Mouse (Mus musculus): Measurements from ENCODE around the gene Lmntd2. TPM values are rescaled to one million over a fixed set of nuclear protein-coding genes. Genes with fewer than 3 reads are reported as not detected.

Lmntd2 gene
- 13.5 TPM for polyA plus RNA-seq (2017; shearing (Covaris generic))

DNA sequence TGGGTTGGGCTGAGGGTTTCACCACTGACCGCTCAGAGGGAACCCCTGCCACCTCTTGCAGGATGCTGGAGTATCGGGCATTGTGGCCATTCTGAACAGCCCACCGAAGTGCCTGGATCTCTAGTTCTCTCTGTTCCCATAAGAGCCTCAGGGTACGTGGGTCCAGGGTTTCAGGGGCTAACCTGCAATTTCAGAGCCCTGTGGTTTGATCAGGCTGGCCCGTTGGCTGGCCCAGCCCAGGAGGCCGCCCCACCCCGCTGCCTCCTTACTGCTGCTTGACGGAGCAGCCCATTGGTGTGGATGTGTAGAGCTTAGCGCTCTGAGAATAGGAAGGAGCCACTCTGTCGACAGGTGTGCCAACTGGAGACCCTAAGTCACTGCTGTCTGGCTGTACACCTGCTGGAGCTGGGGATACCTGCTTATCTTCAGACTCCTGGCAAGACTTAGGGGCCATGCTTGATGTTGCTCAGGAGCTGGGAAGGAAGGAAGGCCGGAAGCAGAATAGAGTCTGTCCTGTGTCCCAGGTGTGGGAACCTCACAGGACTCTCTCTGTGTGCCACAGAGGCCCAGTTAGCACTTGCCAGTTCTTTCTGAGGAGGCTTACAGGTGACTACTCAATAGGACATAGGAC lies at the start of gene Lmntd2:
Gene Lmntd2 (minus strand): TSS at position 476 of the 631 bp plus-strand sequence.

DNA sequence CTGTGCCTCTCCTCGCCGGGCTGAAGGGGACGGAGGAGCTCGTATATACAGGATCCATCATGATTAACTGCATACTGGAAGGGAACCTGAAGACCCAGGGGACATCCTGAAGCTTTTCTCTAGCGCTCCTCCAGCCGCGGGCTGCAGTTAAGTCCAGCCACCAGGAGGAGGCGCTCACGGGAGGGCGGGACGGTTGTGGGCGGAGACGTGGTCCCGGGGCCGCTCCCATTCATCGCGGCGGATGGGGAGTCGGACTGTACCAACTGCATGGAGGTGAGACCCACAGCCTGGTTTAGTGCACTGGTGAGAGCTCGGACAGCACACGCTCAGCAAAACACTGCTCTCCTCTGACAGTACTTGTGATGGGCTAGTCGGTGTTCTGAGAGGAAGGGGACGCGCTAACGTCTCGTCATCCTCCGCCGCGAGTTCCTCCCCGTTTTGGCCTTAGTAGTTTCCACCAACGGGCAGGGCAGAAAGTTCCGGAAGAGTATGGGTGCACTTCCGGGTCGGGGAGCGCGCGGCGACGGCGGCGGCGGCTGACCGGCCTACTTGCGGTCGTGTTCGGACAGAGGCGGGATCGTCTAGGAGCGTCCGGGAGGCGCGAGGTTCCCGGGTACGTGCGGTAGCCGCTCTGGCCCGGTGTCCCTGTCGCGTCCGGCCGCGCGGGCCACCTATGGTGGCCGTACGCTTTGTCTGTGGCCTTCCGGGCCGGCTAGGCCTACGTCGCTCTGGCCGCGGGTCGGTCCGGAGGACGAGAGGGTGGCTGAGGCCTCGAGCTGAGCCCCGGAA lies 14.6 kb upstream of the Lmntd2 start, which contains the start of gene Phrf1:
Gene Phrf1 (plus strand): TSS at position 506 of the 789 bp plus-strand sequence.

DNA sequence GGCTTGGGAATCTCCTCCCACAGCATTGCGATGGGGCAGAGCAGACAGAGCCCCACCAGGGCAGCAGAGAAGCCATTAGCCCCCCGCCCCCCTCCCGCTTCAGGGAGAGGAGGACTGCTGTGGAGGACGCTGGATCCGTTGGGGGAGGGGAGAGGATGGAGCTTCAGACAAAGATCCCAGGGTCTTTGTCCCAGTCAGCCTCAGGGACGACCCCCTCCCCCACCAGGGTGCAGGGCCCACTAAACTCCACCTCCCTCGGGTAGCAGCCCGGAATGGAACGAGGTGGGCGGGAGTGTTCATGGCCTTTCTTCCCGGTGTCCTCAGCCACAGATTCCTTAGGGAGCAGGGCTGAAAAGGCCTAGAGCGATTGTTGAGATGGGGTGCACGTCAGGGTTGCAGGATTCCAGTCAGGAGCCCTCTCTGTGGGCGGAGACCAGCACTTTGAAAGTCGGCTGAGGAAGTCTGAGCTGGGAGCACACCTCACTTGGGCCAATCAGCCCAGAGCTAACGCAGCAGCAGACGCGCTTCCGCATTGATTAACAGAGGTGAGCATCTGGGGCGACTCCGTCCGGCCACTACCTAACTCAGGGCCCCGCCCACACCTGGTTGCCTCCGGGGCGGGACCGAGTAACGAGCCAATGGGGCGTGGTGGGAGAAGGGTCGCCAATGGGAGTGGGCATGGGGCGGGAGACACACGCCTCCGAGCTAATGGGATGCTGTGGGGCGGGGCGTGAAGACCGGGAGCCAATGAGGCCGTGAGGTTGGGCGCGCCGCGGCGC lies 1.4 kb upstream of the Lmntd2 start, which contains the start of gene Rassf7:
Gene Rassf7 (plus strand): TSS at position 760 of the 779 bp plus-strand sequence.

DNA sequence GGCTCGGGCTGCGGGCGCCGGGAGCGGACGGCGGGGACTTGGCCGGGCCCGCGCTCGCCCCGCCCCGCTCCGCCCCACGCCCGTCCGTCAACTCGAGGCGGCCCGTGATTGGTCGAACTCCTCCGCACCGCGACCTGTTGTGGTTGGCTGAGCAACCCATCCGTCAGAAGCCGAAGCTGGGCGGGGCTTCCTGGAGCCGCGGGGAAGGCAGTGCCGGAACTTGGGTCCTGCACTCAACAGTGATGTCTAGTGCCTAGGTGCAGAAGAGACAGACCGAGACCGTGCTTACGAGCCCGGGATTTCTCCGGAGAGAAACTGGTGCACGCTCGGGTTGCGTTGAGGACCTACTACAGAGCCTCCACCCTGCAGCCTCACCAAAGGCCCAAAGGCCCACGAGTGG lies 19.9 kb downstream of the Lmntd2 start, which contains the start of the genes Hras and Lrrc56:
Gene Hras (minus strand): TSS at position 58 of the 400 bp plus-strand sequence.
Gene Lrrc56 (plus strand): TSS at position 210 of the 400 bp plus-strand sequence.

DNA sequence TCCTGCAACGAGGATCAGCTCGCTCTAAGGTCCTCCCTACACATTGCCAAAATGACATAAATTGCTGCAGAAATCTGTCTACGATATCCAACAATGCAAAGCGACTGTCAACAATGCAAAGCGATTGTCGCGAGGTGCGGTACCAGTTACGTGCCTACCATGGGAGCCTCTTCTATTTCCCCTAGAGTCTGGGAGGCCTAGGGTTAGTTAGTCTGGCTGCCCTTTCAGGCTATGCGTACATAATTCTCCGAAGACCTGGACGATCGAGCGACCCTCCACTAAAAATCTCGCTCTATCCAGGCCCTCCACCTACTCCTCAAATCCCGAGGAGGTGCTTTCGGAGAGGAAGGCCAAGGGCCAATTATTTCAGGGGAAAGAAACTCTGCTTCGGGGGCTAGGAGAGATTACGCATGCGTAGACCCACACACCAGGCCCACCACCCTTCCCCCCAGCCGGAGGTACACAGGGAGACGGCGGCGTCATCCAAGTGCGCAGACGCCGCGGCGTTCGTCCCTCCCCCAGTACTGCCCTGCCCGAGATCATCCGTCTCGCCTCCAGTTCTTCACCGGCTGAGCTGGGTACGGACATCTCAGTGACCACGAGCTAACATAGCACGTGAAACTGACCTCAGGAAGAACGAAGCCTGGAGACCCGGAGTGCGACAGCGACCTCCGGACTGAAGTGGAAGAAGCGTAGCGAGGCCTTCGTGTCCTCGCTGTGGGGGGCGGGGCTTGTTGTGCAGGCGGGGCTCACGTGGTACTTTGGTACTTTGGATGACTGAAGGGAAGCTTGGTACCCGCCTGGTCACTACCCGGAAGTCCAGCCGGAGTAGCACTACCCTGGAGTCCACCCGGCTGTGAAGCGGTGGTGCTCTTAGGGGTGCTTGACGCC lies 41.5 kb downstream of the Lmntd2 start, which contains the start of gene Rnh1:
Gene Rnh1 (minus strand): TSS at position 742 of the 891 bp plus-strand sequence.

Other genes with a start within 250 kb of the Lmntd2 start
- 8.4 TPM for gene Ifitm1, start 246.9 kb downstream of the Lmntd2 start, polyA plus RNA-seq (2017; shearing (Covaris generic))
- gene Ifitm3, start 203.3 kb downstream of the Lmntd2 start, polyA plus RNA-seq (2017; shearing (Covaris generic)), result 9.4 TPM
- gene Ifitm6, start 196.2 kb downstream of the Lmntd2 start, polyA plus RNA-seq (2017; shearing (Covaris generic)), result not detected
- gene Gm17387, start 184.9 kb downstream of the Lmntd2 start, polyA plus RNA-seq (2017; shearing (Covaris generic)), result not detected
- gene B4galnt4, start 153.0 kb downstream of the Lmntd2 start, polyA plus RNA-seq (2017; shearing (Covaris generic)), result 19.2 TPM
- 186 TPM for gene Pkp3, start 135.9 kb downstream of the Lmntd2 start, polyA plus RNA-seq (2017; shearing (Covaris generic))
- gene Sigirr, start 113.5 kb downstream of the Lmntd2 start, polyA plus RNA-seq (2017; shearing (Covaris generic)), result 69.4 TPM
- not detected for gene Ano9, start 96.3 kb downstream of the Lmntd2 start, polyA plus RNA-seq (2017; shearing (Covaris generic))
- gene Ptdss2, start 91.7 kb downstream of the Lmntd2 start, polyA plus RNA-seq (2017; shearing (Covaris generic)), result 4.1 TPM
- gene Rnh1, start 41.2 kb downstream of the Lmntd2 start, polyA plus RNA-seq (2017; shearing (Covaris generic)), result 81.9 TPM
- 25.0 TPM for gene Hras, start 20.1 kb downstream of the Lmntd2 start, polyA plus RNA-seq (2017; shearing (Covaris generic))
- 2.7 TPM for gene Lrrc56, start 19.9 kb downstream of the Lmntd2 start, polyA plus RNA-seq (2017; shearing (Covaris generic))
- 6.5 TPM for gene Rassf7, start 1.8 kb upstream of the Lmntd2 start, polyA plus RNA-seq (2017; shearing (Covaris generic))
- 95.3 TPM for gene Phrf1, start 14.7 kb upstream of the Lmntd2 start, polyA plus RNA-seq (2017; shearing (Covaris generic))
- 405 TPM for gene Irf7, start 52.4 kb upstream of the Lmntd2 start, polyA plus RNA-seq (2017; shearing (Covaris generic))
- gene Cdhr5, start 62.7 kb upstream of the Lmntd2 start, polyA plus RNA-seq (2017; shearing (Covaris generic)), result not detected
- gene Sct, start 65.1 kb upstream of the Lmntd2 start, polyA plus RNA-seq (2017; shearing (Covaris generic)), result not detected
- not detected for gene Drd4, start 77.9 kb upstream of the Lmntd2 start, polyA plus RNA-seq (2017; shearing (Covaris generic))
- 53.6 TPM for gene Deaf1, start 113.6 kb upstream of the Lmntd2 start, polyA plus RNA-seq (2017; shearing (Covaris generic))
- 23.2 TPM for gene Tmem80, start 113.7 kb upstream of the Lmntd2 start, polyA plus RNA-seq (2017; shearing (Covaris generic))
- gene Eps8l2, start 124.8 kb upstream of the Lmntd2 start, polyA plus RNA-seq (2017; shearing (Covaris generic)), result 0.23 TPM
- gene Taldo1, start 178.1 kb upstream of the Lmntd2 start, polyA plus RNA-seq (2017; shearing (Covaris generic)), result 201 TPM
- 23.2 TPM for gene Gatd1, start 200.1 kb upstream of the Lmntd2 start, polyA plus RNA-seq (2017; shearing (Covaris generic))
- not detected for gene Cend1, start 215.4 kb upstream of the Lmntd2 start, polyA plus RNA-seq (2017; shearing (Covaris generic))
- 51.0 TPM for gene Slc25a22, start 223.8 kb upstream of the Lmntd2 start, polyA plus RNA-seq (2017; shearing (Covaris generic))
- 4.1 TPM for gene Pidd1, start 229.9 kb upstream of the Lmntd2 start, polyA plus RNA-seq (2017; shearing (Covaris generic))
- gene Rplp2, start 233.3 kb upstream of the Lmntd2 start, polyA plus RNA-seq (2017; shearing (Covaris generic)), result 1,870 TPM
- gene Pnpla2, start 241.1 kb upstream of the Lmntd2 start, polyA plus RNA-seq (2017; shearing (Covaris generic)), result 167 TPM
- not detected for gene Cracr2b, start 247.0 kb upstream of the Lmntd2 start, polyA plus RNA-seq (2017; shearing (Covaris generic))